Mouse (Mus musculus): Measurements from ENCODE around the gene Atp1a4. TPM values are rescaled to one million over a fixed set of nuclear protein-coding genes. Genes with fewer than 3 reads are reported as not detected.

Gene Atp1a4
- not detected in 2 replicates for polyA plus RNA-seq (2016; fragmentation: Nextera tagmentation; extraction: Ambion mirVana)

DNA sequence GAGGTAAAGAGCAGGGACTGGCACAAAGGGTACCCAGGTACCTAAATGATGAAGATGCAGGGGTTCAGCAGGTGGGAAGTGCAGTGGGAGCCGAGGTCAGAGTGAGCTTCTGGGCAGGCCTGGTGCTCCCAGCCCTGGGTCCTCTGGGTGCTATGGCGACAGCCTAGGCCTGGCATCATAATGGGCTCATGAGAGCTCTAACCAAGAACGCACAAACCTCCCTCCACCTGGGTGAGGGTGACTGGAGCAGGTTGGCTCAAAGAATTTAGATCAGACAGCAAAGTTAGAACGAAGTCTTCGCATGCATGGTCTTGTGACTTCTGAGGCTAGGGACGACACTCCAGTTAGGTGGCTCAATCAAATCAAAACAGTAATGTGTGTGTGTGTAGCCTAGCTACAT lies at the start of gene Atp1a4:
Gene Atp1a4 (minus strand): TSS at position 101 of the 400 bp plus-strand sequence.
- no peak within 1 kb of the TSS for H3K4me2 ChIP-seq
- no peaks in the 10 kb centered on the region for H3K27me3 ChIP-seq
- H3K27ac ChIP-seq: no peak within 1 kb of the TSS
- no peak within 1 kb of the TSS for H3K9ac ChIP-seq (replicated peaks)
- WGBS: 87% methylated on average over 6 of the region's 6 CpGs
- H3K36me3 ChIP-seq: no peaks in the 10 kb centered on the region
- no peak for ATAC-seq (ENCODE audit: insufficient number of reproducible peaks, insufficient read depth, low FRiP score, low TSS enrichment, low read depth)
- H3K4me3 ChIP-seq (replicated peaks): no peak within 1 kb of the TSS
- no peaks in the 10 kb centered on the region for H3K4me1 ChIP-seq (replicated peaks)
- 0 out of 2 replicates have a peak, but pooled peaks cover 3% of the 10 kb centered on the region for H3K9me3 ChIP-seq

DNA sequence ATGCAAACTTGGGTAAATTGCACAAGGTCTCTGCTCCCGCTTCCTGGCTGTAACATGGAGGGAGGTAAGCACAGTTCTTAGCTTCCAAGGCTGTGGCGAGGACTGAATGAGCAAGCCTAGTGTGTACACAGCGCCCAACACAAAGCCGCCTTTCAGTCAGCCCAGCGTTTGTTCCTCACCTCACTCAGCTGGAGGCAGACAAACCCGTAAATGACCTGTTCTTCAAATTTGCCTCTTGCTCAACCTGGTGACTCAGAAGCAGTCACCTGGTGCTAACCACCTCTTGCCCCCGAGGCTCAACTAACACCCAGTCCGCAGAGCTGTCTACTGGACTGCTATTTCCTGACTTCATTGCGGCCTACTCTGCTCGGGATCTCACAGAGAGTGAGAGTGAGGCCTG lies 49.7 kb upstream of the Atp1a4 start:
- ATAC-seq (ENCODE audit: insufficient number of reproducible peaks, insufficient read depth, low FRiP score, low TSS enrichment, low read depth): no peak
- Histone ChIP-seq H3K4me3 (replicated peaks) (no peak overlapping the region), H3K9me3 (no peaks in the 10 kb centered on the region), H3K27me3 (no peaks in the 10 kb centered on the region), H3K9ac (replicated peaks) (no peak overlapping the region), H3K36me3 (no peaks in the 10 kb centered on the region), H3K27ac (peak overlapping the region; percentile 79), H3K4me2 (no peak overlapping the region), H3K4me1 (replicated peaks) (peaks cover 44% of the 10 kb centered on the region)
- 41% methylated on average over 10 of the region's 10 CpGs for WGBS

DNA sequence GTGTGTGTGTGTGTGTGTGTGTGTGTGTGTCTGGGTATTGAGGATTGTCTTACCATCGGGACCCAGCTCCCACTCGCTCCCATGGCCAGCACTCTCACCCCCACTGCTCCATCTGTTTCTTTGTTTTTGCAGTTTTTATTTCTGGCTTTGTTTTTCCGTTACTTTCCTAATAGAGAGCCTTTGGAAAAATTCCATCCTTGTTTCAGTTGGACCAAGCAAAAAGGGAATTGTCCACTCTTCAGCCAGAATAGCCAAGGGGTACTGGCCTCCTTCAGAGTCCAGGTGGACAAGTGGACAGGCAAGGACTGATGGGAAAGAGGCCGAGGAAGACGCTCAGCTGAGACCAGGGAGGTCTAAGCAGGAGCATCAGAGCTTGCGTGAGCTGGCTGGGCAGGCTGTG lies 48.7 kb upstream of the Atp1a4 start:
- no peak overlapping the region for H3K4me2 ChIP-seq
- H3K27ac ChIP-seq: peak overlapping the region; percentile 79
- WGBS: 82% methylated on average over 6 of the region's 6 CpGs
- H3K9ac ChIP-seq (replicated peaks): no peak overlapping the region
- H3K27me3 ChIP-seq: no peaks in the 10 kb centered on the region
- no peaks in the 10 kb centered on the region for H3K9me3 ChIP-seq
- H3K36me3 ChIP-seq: no peaks in the 10 kb centered on the region
- H3K4me1 ChIP-seq (replicated peaks): peaks cover 50% of the 10 kb centered on the region
- ATAC-seq (ENCODE audit: insufficient number of reproducible peaks, insufficient read depth, low FRiP score, low TSS enrichment, low read depth): no peak
- no peak overlapping the region for H3K4me3 ChIP-seq (replicated peaks)

DNA sequence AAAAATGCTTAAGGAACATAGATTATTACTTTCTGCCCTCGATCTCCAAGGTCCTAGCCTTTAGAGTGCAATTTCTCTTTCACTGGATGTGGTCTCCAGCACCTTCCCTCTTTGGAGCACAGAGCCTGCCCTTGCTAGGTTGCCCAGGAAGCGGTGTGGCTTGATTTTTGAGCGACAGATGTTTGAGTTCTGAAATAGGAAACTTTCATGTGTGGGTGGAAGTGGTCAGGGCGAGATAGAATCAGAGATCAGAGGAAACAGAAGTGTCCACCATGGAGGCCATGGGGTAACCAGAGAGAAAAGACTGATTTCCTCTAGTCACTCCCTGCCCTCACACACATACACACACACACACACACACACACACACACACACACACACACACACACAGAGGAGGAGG lies 48.0 kb upstream of the Atp1a4 start:
- Histone ChIP-seq H3K4me1 (replicated peaks) (peaks cover 54% of the 10 kb centered on the region), H3K27ac (no peak overlapping the region), H3K27me3 (no peaks in the 10 kb centered on the region), H3K36me3 (no peaks in the 10 kb centered on the region), H3K9me3 (no peaks in the 10 kb centered on the region), H3K9ac (replicated peaks) (no peak overlapping the region), H3K4me2 (no peak overlapping the region), H3K4me3 (replicated peaks) (no peak overlapping the region)
- ATAC-seq (ENCODE audit: insufficient number of reproducible peaks, insufficient read depth, low FRiP score, low TSS enrichment, low read depth): no peak
- 75% methylated on average over 4 of the region's 4 CpGs for WGBS

DNA sequence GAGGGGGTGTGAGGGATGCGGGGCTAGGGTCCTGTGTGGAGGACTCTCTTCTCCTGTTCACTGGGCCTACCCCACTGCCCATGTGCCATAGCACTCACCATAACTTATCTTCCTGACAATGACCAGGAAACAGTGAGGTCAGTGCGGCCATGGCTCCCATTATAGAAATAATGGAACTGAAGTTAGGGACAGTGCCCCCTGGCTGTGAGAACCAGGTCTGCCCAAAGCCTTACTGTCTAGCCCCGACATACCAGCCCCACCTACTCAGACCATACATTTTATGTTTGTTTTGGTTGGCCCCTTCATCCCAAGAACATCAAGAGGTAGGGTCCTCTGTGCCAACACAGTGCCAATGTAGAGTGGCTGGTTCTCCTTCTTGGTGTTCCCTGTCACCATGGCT lies 47.4 kb upstream of the Atp1a4 start:
- H3K4me3 ChIP-seq (replicated peaks): no peak overlapping the region
- H3K27ac ChIP-seq: no peak overlapping the region
- H3K4me2 ChIP-seq: no peak overlapping the region
- no peaks in the 10 kb centered on the region for H3K36me3 ChIP-seq
- no peak overlapping the region for H3K9ac ChIP-seq (replicated peaks)
- no peaks in the 10 kb centered on the region for H3K27me3 ChIP-seq
- no peaks in the 10 kb centered on the region for H3K9me3 ChIP-seq
- ATAC-seq (ENCODE audit: insufficient number of reproducible peaks, insufficient read depth, low FRiP score, low TSS enrichment, low read depth): no peak
- peaks cover 56% of the 10 kb centered on the region for H3K4me1 ChIP-seq (replicated peaks)
- 74% methylated on average over 3 of the region's 3 CpGs for WGBS

DNA sequence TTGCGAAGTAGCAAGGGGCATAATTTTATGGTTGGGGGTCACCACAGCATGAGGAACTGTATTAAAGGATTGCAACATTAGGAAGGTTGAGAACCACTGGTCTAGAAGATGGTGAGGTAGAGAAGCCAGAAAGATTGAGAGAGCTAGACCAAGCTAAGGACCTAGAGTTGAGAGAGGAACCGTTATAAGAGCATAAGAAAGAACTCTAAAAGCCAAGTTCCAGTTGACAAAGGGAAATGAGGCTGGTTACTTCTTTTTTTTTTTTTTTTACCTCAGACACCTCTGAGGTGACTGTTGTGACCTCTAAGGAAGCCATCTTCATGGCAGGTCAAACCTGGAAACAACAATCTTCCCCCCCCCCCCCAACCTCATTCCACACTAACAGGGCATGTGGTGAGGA lies 46.9 kb upstream of the Atp1a4 start:
- 85% methylated on average over 2 of the region's 2 CpGs for WGBS
- Histone ChIP-seq H3K4me1 (replicated peaks) (peaks cover 56% of the 10 kb centered on the region), H3K27ac (no peak overlapping the region), H3K4me2 (no peak overlapping the region), H3K36me3 (no peaks in the 10 kb centered on the region), H3K4me3 (replicated peaks) (no peak overlapping the region), H3K9ac (replicated peaks) (no peak overlapping the region), H3K27me3 (no peaks in the 10 kb centered on the region), H3K9me3 (no peaks in the 10 kb centered on the region)
- no peak for ATAC-seq (ENCODE audit: insufficient number of reproducible peaks, insufficient read depth, low FRiP score, low TSS enrichment, low read depth)

DNA sequence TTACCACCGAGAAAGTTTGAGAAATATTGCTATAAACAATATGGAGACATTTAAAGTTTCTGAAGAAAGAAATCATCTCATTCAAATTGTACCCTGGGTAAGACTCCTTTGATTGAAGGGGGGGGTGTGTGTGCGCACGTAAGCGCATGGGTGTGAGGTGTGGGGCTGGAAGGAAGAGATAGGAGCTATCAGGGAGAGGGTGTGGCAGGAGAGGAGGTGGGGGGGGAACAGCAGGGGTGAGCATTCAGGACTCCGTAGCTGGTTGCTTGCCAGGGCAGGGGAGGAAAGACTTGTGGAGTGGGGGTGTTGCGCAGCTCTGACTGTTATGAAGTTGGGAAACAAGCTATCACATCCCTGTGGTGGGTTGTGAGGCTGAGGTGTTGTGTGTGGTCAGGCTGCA lies 46.2 kb upstream of the Atp1a4 start:
- Histone ChIP-seq H3K9ac (replicated peaks) (no peak overlapping the region), H3K36me3 (no peaks in the 10 kb centered on the region), H3K4me3 (replicated peaks) (no peak overlapping the region), H3K4me1 (replicated peaks) (peaks cover 59% of the 10 kb centered on the region), H3K27me3 (no peaks in the 10 kb centered on the region), H3K27ac (no peak overlapping the region), H3K9me3 (no peaks in the 10 kb centered on the region), H3K4me2 (no peak overlapping the region)
- ATAC-seq (ENCODE audit: insufficient number of reproducible peaks, insufficient read depth, low FRiP score, low TSS enrichment, low read depth): no peak
- WGBS: 78% methylated on average over 6 of the region's 6 CpGs

DNA sequence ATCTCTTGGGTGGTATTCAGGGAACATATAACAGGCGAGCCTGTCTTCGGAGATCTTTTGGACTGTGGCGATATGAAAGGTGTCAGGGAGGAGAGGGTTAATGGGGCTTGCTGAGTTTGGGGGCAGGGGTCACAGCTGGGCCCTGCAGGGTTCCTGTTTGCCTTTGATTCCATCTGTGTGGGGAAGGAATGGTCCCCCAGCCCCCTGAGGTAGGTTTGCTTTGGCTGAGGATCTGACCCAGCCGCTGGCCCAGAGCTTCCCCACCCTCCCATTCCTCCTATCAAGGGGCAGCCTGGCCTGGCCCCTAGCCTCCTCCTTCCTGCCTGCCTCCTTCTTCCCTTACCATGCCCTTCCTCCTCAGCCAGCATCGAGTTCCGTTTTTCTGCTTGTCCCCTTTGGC lies 44.6 kb upstream of the Atp1a4 start:
- Histone ChIP-seq H3K27ac (peak overlapping the region; percentile 51; the same call in 1 of the 2 replicates), H3K9me3 (no peaks in the 10 kb centered on the region), H3K36me3 (no peaks in the 10 kb centered on the region), H3K4me2 (no peak overlapping the region), H3K4me1 (replicated peaks) (peaks cover 63% of the 10 kb centered on the region), H3K9ac (replicated peaks) (no peak overlapping the region), H3K4me3 (replicated peaks) (no peak overlapping the region), H3K27me3 (no peaks in the 10 kb centered on the region)
- ATAC-seq (ENCODE audit: insufficient number of reproducible peaks, insufficient read depth, low FRiP score, low TSS enrichment, low read depth): no peak
- 9% methylated on average over 6 of the region's 6 CpGs for WGBS

DNA sequence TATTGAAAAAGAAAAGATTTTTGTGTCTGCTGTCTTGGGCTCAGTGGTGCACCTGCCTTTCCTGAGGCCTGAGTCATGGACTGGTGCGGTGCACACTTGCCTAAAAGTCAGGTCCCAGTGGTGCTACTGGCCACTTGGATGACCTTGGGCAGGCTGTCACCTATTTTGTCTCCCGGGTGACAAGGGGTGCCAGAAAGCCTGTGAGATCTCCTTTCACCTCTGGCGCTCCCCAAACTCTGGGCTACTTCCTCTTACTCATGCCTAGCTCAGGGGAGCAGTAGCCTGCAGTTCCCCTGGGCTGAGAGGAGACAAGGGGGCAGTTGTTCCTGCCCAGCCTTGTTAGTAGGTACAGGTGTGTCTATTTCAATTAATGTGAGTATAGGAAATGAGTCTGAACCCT lies 44.1 kb upstream of the Atp1a4 start:
- Histone ChIP-seq H3K27ac (no peak overlapping the region), H3K4me2 (no peak overlapping the region), H3K36me3 (no peaks in the 10 kb centered on the region), H3K27me3 (no peaks in the 10 kb centered on the region), H3K4me1 (replicated peaks) (peaks cover 63% of the 10 kb centered on the region), H3K4me3 (replicated peaks) (no peak overlapping the region), H3K9ac (replicated peaks) (no peak overlapping the region), H3K9me3 (no peaks in the 10 kb centered on the region)
- no peak for ATAC-seq (ENCODE audit: insufficient number of reproducible peaks, insufficient read depth, low FRiP score, low TSS enrichment, low read depth)
- WGBS: 42% methylated on average over 3 of the region's 3 CpGs

DNA sequence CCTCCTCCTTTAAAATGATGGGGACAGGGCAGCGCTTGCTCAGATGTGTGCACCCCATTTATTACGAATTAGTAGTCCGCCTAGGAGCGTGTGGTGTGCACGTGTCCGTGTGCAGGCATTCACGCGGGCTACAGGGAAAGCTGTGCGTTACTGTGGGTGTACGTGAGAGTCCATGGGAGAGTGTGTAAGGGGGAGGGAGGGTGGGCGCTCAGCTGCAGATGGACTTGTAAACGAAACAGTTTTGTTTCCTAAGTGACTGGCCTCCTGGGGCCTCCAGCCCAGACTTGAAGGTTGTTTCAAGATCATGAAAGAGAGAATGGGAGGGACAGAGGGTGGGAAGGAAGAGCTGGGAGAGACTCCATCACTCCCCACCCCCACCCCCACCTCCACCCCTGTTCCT lies 43.0 kb upstream of the Atp1a4 start:
- no peaks in the 10 kb centered on the region for H3K36me3 ChIP-seq
- no peak overlapping the region for H3K4me2 ChIP-seq
- no peaks in the 10 kb centered on the region for H3K27me3 ChIP-seq
- no peak overlapping the region for H3K4me3 ChIP-seq (replicated peaks)
- no peaks in the 10 kb centered on the region for H3K9me3 ChIP-seq
- H3K27ac ChIP-seq: peak overlapping the region; percentile 18; the same call in 1 of the 2 replicates
- H3K4me1 ChIP-seq (replicated peaks): peaks cover 75% of the 10 kb centered on the region
- 24% methylated on average over 12 of the region's 12 CpGs for WGBS
- no peak overlapping the region for H3K9ac ChIP-seq (replicated peaks)
- ATAC-seq (ENCODE audit: insufficient number of reproducible peaks, insufficient read depth, low FRiP score, low TSS enrichment, low read depth): no peak

DNA sequence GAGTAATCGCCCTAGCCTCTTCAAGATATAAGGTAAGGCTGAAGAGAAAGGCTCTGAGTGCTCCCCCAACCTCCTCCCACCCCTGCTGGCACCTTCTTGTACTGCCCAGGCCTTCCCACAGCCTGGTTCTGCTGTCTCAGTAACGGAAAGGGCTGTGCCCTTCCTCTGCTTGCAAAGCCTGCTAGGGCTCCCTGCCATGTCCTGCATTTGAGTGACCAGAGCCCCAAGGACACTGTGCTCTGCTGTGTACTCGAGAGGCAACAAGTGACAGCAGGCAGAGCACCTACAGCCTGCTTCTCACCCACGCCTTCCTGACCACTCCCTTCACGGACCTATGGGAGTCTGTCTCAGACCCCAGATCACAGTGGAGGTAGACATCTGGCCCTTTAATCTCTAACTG lies 42.0 kb upstream of the Atp1a4 start:
- H3K9me3 ChIP-seq: no peaks in the 10 kb centered on the region
- H3K27me3 ChIP-seq: no peaks in the 10 kb centered on the region
- H3K36me3 ChIP-seq: no peaks in the 10 kb centered on the region
- no peak overlapping the region for H3K4me3 ChIP-seq (replicated peaks)
- H3K4me2 ChIP-seq: no peak overlapping the region
- no peak for ATAC-seq (ENCODE audit: insufficient number of reproducible peaks, insufficient read depth, low FRiP score, low TSS enrichment, low read depth)
- H3K4me1 ChIP-seq (replicated peaks): peaks cover 84% of the 10 kb centered on the region
- WGBS: 55% methylated on average over 5 of the region's 5 CpGs
- peak overlapping the region; percentile 18; the same call in 1 of the 2 replicates for H3K27ac ChIP-seq
- H3K9ac ChIP-seq (replicated peaks): no peak overlapping the region

DNA sequence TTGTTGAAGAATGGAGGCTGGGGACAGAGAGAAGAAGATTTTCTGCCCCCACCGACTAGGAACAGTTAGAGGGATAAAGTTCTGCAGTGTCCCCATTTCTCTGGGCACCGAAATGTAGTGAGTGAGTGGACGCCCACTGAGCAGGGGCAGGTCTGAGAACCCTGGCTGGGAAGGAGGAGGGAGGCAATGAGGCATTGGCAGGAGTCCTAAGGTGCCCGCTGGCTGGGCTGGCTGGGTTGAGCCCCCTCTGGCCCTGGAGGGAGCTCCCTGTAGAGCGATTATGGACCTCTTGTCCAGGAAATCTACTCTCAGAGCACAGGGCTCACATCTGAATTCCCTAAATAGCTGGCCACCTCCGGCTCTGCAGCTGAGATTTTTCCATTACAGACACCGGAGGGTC lies 41.3 kb upstream of the Atp1a4 start:
- Histone ChIP-seq H3K4me1 (replicated peaks) (peaks cover 89% of the 10 kb centered on the region), H3K27ac (no peak overlapping the region), H3K4me3 (replicated peaks) (no peak overlapping the region), H3K4me2 (no peak overlapping the region), H3K27me3 (no peaks in the 10 kb centered on the region), H3K9me3 (no peaks in the 10 kb centered on the region), H3K36me3 (no peaks in the 10 kb centered on the region), H3K9ac (replicated peaks) (no peak overlapping the region)
- 57% methylated on average over 7 of the region's 7 CpGs for WGBS
- no peak for ATAC-seq (ENCODE audit: insufficient number of reproducible peaks, insufficient read depth, low FRiP score, low TSS enrichment, low read depth)
